Mouse (Mus musculus) heart, adult 2 months (tissue): ENCODE results near the gene D930020B18Rik.

Source experiments
- CTCF ChIP-seq: fragments of 200-600 bp; IDR thresholded peaks from 2 replicates; pipeline ENCODE4 v1.8.1; 2022; ENCODE audit warnings: antibody characterized with exemption, mild to moderate bottlenecking, moderate library complexity
- EP300 ChIP-seq: fragments of 200-500 bp; IDR thresholded peaks from 2 replicates; pipeline ENCODE4 v1.6.1; 2011; ENCODE audit warnings: low read depth, low read length, control low read depth; ENCODE audit not compliant: insufficient read depth
- POLR2A ChIP-seq: fragments of 200-500 bp; IDR thresholded peaks from 2 replicates; pipeline ENCODE4 v1.6.1; 2011; ENCODE audit warnings: mild to moderate bottlenecking, low read depth, low read length, control low read depth; ENCODE audit not compliant: insufficient read depth

GRCm38 (mm10) chr10:121703619-121704018 lies 62.2 kb downstream of the D930020B18Rik start:
- TF ChIP-seq POLR2A (no peak), EP300 (0 out of 2 replicates have a peak, but pooled peaks have one; percentile 43), CTCF (no peak)
